Mouse (Mus musculus) liver, adult 2 months (tissue): Measurements from ENCODE around the gene Arhgap28.

Experiments used
- CTCF ChIP-seq: fragments of 200-500 bp; IDR thresholded peaks from 2 replicates; pipeline ENCODE4 v1.5.1; 2011; ENCODE audit warnings: low read depth, low read length, control low read depth
- POLR2A ChIP-seq: fragments of 200-500 bp; IDR thresholded peaks from 2 replicates; pipeline ENCODE4 v1.6.1; 2011; ENCODE audit warnings: low read length, control low read depth; ENCODE audit not compliant: insufficient read depth; ENCODE audit errors: extremely low read depth

GRCm38 (mm10) chr17:67864912-67865311 lies 139.0 kb downstream of the Arhgap28 start:
- TF ChIP-seq POLR2A (no peak), CTCF (no peak)
